Mouse (Mus musculus) stomach, embryonic 14.5 days (tissue): ENCODE data around the gene Inka1. TPM values are rescaled to one million over a fixed set of nuclear protein-coding genes. Genes with fewer than 3 reads are reported as not detected.

Source experiments
- ATAC-seq: fragments of 200-750 bp; cut with Nextera tagmentation; 2 replicates; pipeline ENCODE4 v1.8.0; 2017; ENCODE audit warnings: low read depth, moderate TSS enrichment; ENCODE audit not compliant: insufficient number of reproducible peaks, insufficient read depth, low FRiP score
- H3K27ac ChIP-seq: fragments of 300-500 bp; sonication (generic); 2 replicates; pipeline ENCODE4 v1.5.1; 2014; ENCODE audit warnings: mild to moderate bottlenecking, low read length, moderate library complexity, mixed read lengths
- H3K27me3 ChIP-seq: fragments of 300-500 bp; sonication (generic); 2 replicates; pipeline ENCODE4 v1.6.1; 2014; ENCODE audit warnings: low read length, control low read depth, mixed read lengths; ENCODE audit not compliant: control insufficient read depth, insufficient read depth
- H3K36me3 ChIP-seq: fragments of 300-500 bp; sonication (generic); 2 replicates; pipeline ENCODE4 v1.6.1; 2014; ENCODE audit warnings: mild to moderate bottlenecking, control low read depth, low read length, moderate library complexity, mixed read lengths; ENCODE audit not compliant: control insufficient read depth, insufficient read depth
- H3K4me1 ChIP-seq: fragments of 300-500 bp; sonication (generic); 2 replicates; pipeline ENCODE4 v1.6.1; 2014; ENCODE audit warnings: low read length, control low read depth, mixed read lengths; ENCODE audit not compliant: control insufficient read depth, insufficient read depth
- H3K4me2 ChIP-seq: fragments of 300-500 bp; sonication (generic); replicated peaks from 2 replicates; pipeline ENCODE4 v1.6.1; 2014; ENCODE audit warnings: low read depth, low read length, control low read depth
- H3K4me3 ChIP-seq: fragments of 300-500 bp; sonication (generic); 2 replicates; pipeline ENCODE4 v1.5.1; 2014; ENCODE audit warnings: low read depth, low read length, control low read depth
- H3K9ac ChIP-seq: fragments of 300-500 bp; sonication (generic); replicated peaks from 2 replicates; pipeline ENCODE4 v1.6.1; 2014; ENCODE audit warnings: low read depth, mild to moderate bottlenecking, control low read depth, low read length, moderate library complexity, mixed read lengths
- H3K9me3 ChIP-seq: fragments of 300-500 bp; sonication (generic); 2 replicates; pipeline ENCODE4 v1.6.1; 2016; ENCODE audit warnings: low read depth, low read length, control low read depth; ENCODE audit not compliant: control insufficient read depth
- WGBS: fragments of 180-500 bp; shearing (Covaris S2); extraction: QIAGEN DNeasy Blood & Tissue Kit; methylation state at CpG from one replicate; pipeline ENCODE4 v1.1.7; 2014; 5-methylcytosine and 5-hydroxymethylcytosine counted together
- polyA plus RNA-seq: library from polyadenylated mRNA; unstranded; fragments of >200 nt; fragmentation: Nextera tagmentation; extraction: Ambion mirVana; gene quantifications from 2 replicates; pipeline ENCODE4 v1.2.1, GENCODE M21; 2014

Gene Inka1
- polyA plus RNA-seq, 1 experiment from 2014 or later, result 64.9 TPM

DNA sequence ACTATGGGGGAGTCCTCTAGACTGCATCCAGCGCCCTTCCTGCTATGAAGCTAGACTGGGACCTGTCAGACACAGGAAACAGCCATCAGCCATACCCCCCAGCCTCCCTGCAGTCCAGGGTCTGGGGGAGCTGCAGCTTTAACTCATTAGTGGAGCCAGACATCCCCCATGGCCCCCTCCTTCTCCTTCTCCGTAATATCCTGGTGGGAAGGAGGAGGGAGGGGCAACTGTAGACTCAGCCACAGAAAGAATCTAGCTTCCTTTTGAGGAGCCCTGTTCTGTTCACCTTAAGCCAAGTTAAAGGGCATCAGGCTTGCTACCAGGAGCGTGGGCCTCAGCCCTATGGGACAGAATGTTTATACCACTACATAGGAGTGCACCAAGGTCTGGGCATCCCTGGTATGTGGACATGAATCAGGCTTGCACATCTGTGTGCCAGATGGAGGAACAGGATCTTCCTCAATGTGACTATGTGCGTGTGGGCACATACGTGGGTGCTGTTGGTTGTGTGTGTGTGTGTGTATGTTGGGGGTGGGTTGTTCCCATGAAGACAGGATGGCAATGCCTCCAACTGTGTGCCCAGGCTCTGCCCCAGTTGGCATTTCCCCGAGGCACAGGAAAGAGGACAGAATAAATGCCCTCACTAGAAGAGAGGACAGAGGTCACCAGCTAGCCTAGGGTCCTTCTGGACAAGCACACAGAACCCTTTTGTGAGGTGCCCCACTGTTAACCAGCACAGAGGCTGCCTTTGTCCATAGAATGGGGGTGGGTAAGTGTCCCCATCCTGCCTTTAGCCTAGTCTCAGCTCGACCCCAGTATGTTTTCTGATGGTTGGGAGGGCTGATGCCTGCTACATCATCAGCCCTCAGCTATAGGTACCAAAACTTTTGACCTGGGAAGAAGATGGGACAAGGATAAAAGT is 3.7 kb downstream of the Inka1 start:
- Histone ChIP-seq H3K4me2 (peak overlapping the region; percentile 88), H3K9ac (peak overlapping the region; percentile 59), H3K27me3 (no peaks in the 10 kb centered on the region), H3K4me1 (peaks cover 35% of the 10 kb centered on the region), H3K36me3 (no peaks in the 10 kb centered on the region; the same call in 1 of the 2 replicates), H3K27ac (peak overlapping the region; percentile 100), H3K4me3 (peak overlapping the region; percentile 45), H3K9me3 (no peaks in the 10 kb centered on the region)
- ATAC-seq, result peak; percentile 39; the same call in 1 of the 2 replicates
- 27% methylated on average over 7 of the region's 7 CpGs for WGBS

DNA sequence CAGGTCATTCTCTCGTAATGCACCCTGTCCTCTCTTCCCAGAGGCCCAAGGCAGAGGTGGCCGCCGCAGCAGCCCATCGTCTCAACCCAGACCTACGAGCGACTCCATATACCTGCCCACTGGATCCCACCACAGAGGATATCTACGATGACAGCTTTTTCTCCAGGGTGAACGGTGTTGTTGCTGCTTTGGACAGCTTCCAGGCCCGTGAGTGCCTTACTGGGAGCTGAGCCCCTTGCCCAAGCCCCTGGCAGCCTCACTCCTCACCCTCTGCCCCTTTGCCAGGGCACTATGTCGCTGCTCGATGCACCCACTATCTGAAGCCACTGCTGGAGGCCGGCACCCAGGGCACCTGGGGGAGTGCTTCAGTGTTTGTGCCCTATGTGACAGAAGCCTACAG is 6.9 kb downstream of the Inka1 start:
- no peak overlapping the region for H3K4me2 ChIP-seq
- no peaks in the 10 kb centered on the region for H3K27me3 ChIP-seq
- H3K27ac ChIP-seq, result no peak overlapping the region
- H3K4me1 ChIP-seq, result peaks cover 25% of the 10 kb centered on the region
- H3K4me3 ChIP-seq, result no peak overlapping the region
- no peak overlapping the region for H3K9ac ChIP-seq
- no peak for ATAC-seq
- no peaks in the 10 kb centered on the region for H3K36me3 ChIP-seq
- no peaks in the 10 kb centered on the region for H3K9me3 ChIP-seq
- 88% methylated on average over 12 of the region's 12 CpGs for WGBS

DNA sequence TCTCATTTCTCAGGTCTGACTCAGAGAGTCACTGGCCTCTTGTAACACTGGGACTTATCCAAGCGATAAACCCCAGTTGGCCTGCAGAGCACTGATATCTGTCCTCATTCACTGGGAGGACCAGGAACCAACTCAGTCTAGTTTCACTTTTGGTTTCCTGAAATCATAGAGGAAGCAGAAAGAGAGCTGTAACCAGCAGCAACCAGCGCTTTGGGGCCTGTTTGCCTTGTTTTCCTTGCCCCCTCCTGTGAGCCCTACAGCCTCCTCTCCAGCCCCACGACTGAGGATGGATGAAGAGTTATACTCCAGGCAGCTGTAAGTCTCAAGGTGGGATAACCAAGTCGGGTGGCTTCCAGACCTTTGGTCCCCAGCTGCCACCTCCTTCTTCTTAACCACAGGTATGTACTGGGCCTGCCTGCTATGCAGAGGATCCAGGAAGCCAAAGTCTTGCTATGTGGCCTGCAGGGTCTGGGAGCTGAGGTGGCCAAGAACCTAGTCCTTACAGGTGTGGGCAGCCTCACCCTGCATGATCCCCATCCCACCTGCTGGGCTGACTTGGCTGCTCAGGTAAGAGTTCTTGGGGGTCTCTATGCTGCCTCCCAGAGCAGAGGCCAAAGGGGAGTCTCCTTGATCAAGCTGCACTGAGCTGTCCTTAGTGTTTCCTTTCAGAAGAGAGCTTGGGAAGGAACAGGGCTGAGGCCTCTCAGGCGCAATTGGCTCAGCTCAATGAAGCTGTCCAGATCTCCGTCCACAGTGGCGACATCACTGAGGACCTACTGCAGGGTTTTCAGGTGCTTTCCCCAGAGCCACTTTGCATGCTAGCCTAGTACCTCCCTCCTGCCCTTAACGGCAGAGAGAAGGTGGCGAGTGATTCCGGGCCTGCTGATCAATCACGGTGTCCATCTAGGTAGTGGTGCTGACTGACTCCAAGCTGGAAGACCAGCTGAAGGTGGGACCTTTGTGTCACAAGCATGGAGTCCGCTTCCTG is 10.0 kb downstream of the Inka1 start, which contains the start of gene Uba7:
Gene Uba7 (plus strand): TSS at position 107 of the 988 bp plus-strand sequence.
- H3K9me3 ChIP-seq, result no peaks in the 10 kb centered on the region
- H3K27me3 ChIP-seq, result no peaks in the 10 kb centered on the region
- H3K27ac ChIP-seq, result peak within 1 kb of the TSS; percentile 6; the same call in 1 of the 2 replicates
- whole genome bisulfite sequencing, result 59% methylated on average over 12 of the region's 12 CpGs
- H3K4me3 ChIP-seq, result no peak within 1 kb of the TSS
- 0 out of 2 replicates have a peak, but pooled peaks cover 5% of the 10 kb centered on the region for H3K36me3 ChIP-seq
- peak within 1 kb of the TSS; percentile 10; the same call in 1 of the 2 replicates for H3K4me2 ChIP-seq
- no peak within 1 kb of the TSS for H3K9ac ChIP-seq
- ATAC-seq, result peak; percentile 74
- H3K4me1 ChIP-seq, result peaks cover 2% of the 10 kb centered on the region; the same call in 1 of the 2 replicates

DNA sequence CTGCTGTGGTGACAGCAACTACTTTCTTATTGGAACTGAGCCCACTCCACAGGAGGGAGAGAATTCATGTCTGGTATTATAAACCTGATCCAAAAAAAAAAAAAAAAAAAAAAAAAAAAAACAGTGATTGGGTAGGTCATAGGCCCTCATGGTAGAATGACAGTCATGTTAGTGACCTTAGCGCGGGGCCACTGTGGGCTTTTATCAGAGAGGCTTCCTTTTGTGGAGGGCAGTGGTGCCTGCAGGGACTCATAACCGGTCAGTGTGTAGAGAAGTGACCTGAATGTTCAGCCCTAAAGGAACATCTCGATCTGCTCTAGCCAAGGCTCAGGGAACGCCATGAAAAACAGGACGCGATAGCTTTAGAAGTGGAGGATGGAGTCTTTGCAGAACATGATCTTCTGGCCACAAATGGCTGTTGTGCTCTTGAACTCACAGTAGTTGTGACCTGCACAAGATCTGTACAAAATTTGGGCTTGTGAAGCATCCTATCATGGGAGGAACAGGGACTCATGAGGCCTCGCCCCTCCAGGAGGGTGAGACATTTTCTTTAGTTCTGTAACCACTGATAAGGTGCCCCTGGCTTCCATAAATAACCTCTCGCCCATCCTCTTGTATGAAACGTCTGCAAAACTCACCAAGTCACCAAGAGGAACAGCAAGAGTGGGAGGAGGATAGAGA is 11.0 kb downstream of the Inka1 start:
- Histone ChIP-seq H3K27ac (no peak overlapping the region), H3K4me3 (no peak overlapping the region)
- peak; percentile 53; the same call in 1 of the 2 replicates for ATAC-seq

DNA sequence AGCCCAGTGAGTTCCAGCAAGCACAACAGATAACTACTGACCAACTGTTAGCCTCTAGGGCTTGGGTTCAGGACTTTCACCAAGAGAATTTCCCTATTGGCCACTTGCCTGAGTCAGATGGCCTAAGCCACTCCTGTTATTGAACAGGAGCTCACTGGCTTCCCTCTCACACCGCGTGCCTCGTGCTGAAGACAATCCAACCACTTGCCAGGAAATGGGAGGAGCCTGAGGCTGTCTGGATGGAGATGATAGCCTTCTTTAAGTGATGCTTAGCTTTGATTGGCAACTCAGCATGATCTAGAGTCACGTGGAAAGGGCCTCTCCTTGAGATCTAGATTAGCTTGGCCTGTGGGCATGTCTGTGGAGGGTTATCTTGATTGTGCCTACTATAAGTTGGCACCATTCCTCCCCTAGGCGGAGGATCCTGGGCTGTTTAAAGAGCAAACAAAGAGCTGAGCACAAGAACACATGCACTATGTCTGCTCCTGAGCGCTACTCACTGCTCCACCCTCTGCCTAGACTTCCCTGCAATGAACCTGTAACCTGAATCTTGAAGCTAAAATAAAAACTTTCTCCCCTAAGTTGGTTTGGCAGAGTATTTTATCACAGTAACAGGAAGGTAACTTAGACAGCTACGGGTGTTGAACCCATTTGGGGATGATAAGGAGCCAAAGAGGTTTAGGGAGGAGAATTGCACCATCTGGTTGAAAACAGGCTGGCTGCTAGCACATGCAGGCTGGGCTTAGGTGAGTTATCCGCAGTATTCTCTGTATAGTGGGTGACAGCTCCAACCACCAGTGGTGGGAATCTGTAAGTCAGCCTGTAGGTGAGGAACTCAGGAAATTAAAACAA is 13.8 kb downstream of the Inka1 start:
- WGBS, result 73% methylated on average over 8 of the region's 8 CpGs

More for the DNA sequence above, 11.0 kb downstream of the Inka1 start:
- H3K27me3 ChIP-seq, result no peaks in the 10 kb centered on the region
- H3K9me3 ChIP-seq, result no peaks in the 10 kb centered on the region
- 77% methylated on average over 10 of the region's 10 CpGs for WGBS
- H3K36me3 ChIP-seq, result peaks cover 5% of the 10 kb centered on the region; the same call in 1 of the 2 replicates
- no peaks in the 10 kb centered on the region for H3K4me1 ChIP-seq
- no peak overlapping the region for H3K4me2 ChIP-seq
- H3K9ac ChIP-seq, result no peak overlapping the region

DNA sequence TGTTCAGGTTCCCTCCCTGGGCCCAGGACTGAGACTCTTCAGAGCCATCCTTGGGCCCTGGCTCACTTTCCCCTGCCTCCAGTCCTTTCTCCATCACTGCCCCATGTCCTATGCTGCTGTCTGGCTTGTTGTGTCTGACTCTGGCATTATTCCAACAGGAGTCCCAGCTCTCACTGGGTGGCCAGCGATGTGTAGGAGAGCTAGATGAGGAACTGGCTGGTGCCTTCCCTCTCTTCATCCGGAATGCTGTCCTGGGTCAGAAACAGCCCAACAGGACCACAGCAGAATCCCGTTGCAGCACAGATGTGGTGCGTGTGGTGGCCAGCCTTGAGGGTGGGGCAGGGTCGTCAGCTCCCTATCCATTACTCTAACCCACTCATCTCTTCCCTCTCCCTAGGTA is 15.4 kb downstream of the Inka1 start:
- no peak for ATAC-seq
- Histone ChIP-seq H3K9me3 (no peaks in the 10 kb centered on the region), H3K4me2 (no peak overlapping the region), H3K4me1 (no peaks in the 10 kb centered on the region), H3K27me3 (no peaks in the 10 kb centered on the region), H3K9ac (no peak overlapping the region), H3K27ac (no peak overlapping the region), H3K36me3 (peaks cover 9% of the 10 kb centered on the region), H3K4me3 (no peak overlapping the region)
- WGBS, result 85% methylated on average over 5 of the region's 5 CpGs

More for the DNA sequence above, 13.8 kb downstream of the Inka1 start:
- Histone ChIP-seq H3K4me2 (no peak overlapping the region), H3K27ac (no peak overlapping the region), H3K4me3 (no peak overlapping the region), H3K4me1 (no peaks in the 10 kb centered on the region), H3K9ac (no peak overlapping the region), H3K36me3 (peaks cover 9% of the 10 kb centered on the region), H3K9me3 (no peaks in the 10 kb centered on the region), H3K27me3 (no peaks in the 10 kb centered on the region)
- peak; percentile 77; the same call in 1 of the 2 replicates for ATAC-seq

DNA sequence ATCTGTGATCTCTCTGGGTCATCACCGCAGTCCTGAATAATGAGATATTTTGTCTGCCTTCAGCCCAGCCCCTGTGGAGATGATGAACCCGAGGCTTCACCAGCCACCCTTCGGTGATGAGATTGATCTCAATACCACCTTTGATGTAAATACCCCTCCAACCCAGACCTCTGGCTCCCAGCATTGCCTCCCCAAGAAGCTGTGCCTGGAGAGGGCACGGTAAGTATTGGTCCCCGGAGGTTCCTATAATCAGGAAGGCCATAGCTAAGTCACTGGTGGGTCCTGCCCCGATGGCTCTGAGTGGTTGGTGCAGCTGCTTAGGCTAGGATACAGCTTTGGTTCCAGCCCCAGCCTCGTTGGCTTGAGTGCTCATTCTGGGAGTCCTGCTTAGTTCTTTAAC is 17.1 kb downstream of the Inka1 start:
- H3K27me3 ChIP-seq, result no peaks in the 10 kb centered on the region
- H3K36me3 ChIP-seq, result peaks cover 12% of the 10 kb centered on the region
- ATAC-seq, result no peak
- 84% methylated on average over 7 of the region's 7 CpGs for WGBS
- no peak overlapping the region for H3K27ac ChIP-seq
- H3K4me3 ChIP-seq, result no peak overlapping the region
- H3K9me3 ChIP-seq, result no peaks in the 10 kb centered on the region
- no peaks in the 10 kb centered on the region for H3K4me1 ChIP-seq
- no peak overlapping the region for H3K4me2 ChIP-seq
- H3K9ac ChIP-seq, result no peak overlapping the region
